8 mouse cellular contexts compared by ENCODE assay signal in the genomic region with DNA sequence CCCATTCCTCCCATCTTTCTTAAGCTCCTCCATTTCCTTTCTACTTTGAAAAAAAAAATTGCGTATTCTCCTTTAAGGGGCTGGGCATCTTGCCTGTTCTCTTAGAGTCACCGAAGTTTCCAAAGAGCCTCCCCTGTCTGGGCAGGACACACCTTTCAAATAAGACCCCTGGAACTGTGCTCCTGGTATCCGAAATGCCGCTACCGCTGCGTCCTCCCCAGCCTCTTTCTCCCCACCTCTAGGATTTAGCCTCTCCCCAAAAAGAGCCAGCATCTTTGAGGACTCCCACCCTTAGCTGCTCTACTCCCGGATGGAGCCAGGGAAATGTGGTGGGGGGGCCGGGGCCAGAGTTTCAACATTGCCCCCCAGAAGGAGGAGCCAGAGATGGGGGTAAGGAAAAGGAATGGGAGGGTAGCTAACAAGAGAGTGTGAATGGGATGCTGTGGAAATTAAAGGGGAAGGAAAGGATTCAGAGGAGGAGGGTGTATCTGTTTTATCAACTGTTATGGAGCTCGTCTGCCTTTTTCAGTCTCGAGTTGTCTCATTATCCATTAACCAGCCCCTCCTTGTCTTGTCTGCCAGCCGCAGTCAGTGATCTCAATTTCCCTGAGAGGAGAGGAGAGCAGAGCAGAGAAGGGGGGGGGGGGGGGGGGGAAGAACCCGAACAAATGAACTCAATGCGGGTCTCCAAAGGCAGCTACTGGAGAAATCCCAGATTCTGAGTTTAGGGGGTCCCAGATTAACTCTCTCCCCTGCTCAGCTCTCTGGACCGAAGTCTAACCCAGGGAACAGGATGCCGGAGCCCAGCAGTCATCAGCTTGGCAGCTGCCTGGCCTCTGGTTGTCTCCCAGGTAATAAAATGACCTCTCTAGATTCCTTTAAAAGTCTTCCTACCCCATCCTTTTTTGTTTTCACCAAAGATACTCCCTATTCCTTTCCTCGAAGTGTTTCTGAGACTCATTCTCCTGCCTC. TPM values are rescaled to one million over a fixed set of nuclear protein-coding genes. Genes with fewer than 3 reads are reported as not detected.
DNase-seq lines count a peak whose midpoint lies in the region; TF ChIP-seq lines count a peak whose summit lies in the region.

Gene Mtmr11 (plus strand): TSS at position 136 of the 972 bp plus-strand sequence.

- peak within 1 kb of the TSS; percentile 54 for H3K4me3 ChIP-seq in left cerebral cortex, adult 2 months
- H3K4me3 ChIP-seq in bone marrow macrophage, adult 2 months (ENCODE audit: insufficient read depth, low read length): peak within 1 kb of the TSS; percentile 39
- peak within 1 kb of the TSS; percentile 48 for H3K4me3 ChIP-seq in heart, adult 2 months
- H3K4me3 ChIP-seq in kidney, adult 2 months (ENCODE audit: insufficient read depth, low read depth, low read length): peak within 1 kb of the TSS; percentile 95

- intact Hi-C loops in left cerebral cortex, adult 2 months (cut with DNase I): no loop called here
- intact Hi-C loops in left cerebral cortex, postnatal 36 days (cut with DNase I): no loop called here
- intact Hi-C loops in heart, adult 2 months (cut with DNase I): no loop called here
- intact Hi-C loops in left cerebral cortex, postnatal 4 days (cut with DNase I): no loop called here

- TF ChIP-seq EP300 in heart, adult 2 months (IDR thresholded peaks at IDR 0.05; ENCODE audit: insufficient read depth, low read depth, low read length): no peak

- no peaks in the 10 kb centered on the region for H3K27me3 ChIP-seq in heart, adult 2 months (ENCODE audit: control insufficient read depth, insufficient read depth, low read length)
- no peaks in the 10 kb centered on the region for H3K27me3 ChIP-seq in kidney, adult 2 months (replicated peaks; ENCODE audit: control insufficient read depth, insufficient read depth, low read length)

- H3K36me3 ChIP-seq in heart, adult 2 months (ENCODE audit: control insufficient read depth, insufficient read depth, low read length): peaks cover 5% of the 10 kb centered on the region
- H3K36me3 ChIP-seq in kidney, adult 2 months (ENCODE audit: control insufficient read depth, insufficient read depth, low read length): no peaks in the 10 kb centered on the region; the same call in 1 of the 2 replicates

- H3K4me1 ChIP-seq in bone marrow macrophage, adult 2 months (ENCODE audit: control insufficient read depth, insufficient read depth, low read length): peaks cover 31% of the 10 kb centered on the region
- H3K4me1 ChIP-seq in heart, adult 2 months (ENCODE audit: control insufficient read depth, insufficient read depth, low read length): peaks cover 14% of the 10 kb centered on the region
- H3K4me1 ChIP-seq in kidney, adult 2 months (ENCODE audit: control insufficient read depth, insufficient read depth, low read length): peaks cover 21% of the 10 kb centered on the region

- TF ChIP-seq CTCF in left cerebral cortex, adult 2 months (IDR thresholded peaks at IDR 0.05): no peak
- no peak for TF ChIP-seq CTCF in bone marrow macrophage, adult 2 months (IDR thresholded peaks at IDR 0.05; ENCODE audit: low read depth, low read length)
- TF ChIP-seq CTCF in heart, adult 2 months (IDR thresholded peaks at IDR 0.05): no peak
- TF ChIP-seq CTCF in kidney, adult 2 months (conservative IDR thresholded peaks at IDR 0.05; ENCODE audit: insufficient read depth, insufficient read length, low read depth, low read length): no peak

- H3K79me2 ChIP-seq in heart, adult 2 months (replicated peaks; ENCODE audit: control insufficient read depth, insufficient read depth, low read length): no peaks in the 10 kb centered on the region

- 9% methylated on average over 16 of the region's 16 CpGs for WGBS in heart, adult 2 months
- WGBS in kidney, adult 2 months: 4% methylated on average over 16 of the region's 16 CpGs

- TF ChIP-seq POLR2A in bone marrow macrophage, adult 2 months (IDR thresholded peaks at IDR 0.05; ENCODE audit: borderline replicate concordance, low read depth, low read length): no peak
- TF ChIP-seq POLR2A in heart, adult 2 months (IDR thresholded peaks at IDR 0.05; ENCODE audit: insufficient read depth, low read depth, low read length): 0 out of 2 replicates have a peak, but pooled peaks have one; percentile 24
- no peak for TF ChIP-seq POLR2A in kidney, adult 2 months (IDR thresholded peaks at IDR 0.05; ENCODE audit: low read depth, low read length)

- H3K9ac ChIP-seq in heart, adult 2 months (ENCODE audit: low read depth, low read length): peak within 1 kb of the TSS; percentile 76

- DNase-seq in left cerebral cortex, adult 2 months (ENCODE audit: extremely low spot score in 1 of 2, low spot score in 2 of 2): no peak
- DNase-seq in left cerebral cortex, postnatal 36 days (ENCODE audit: low spot score in 2 of 2): no peak
- peak; percentile 41 to 57 for DNase-seq in heart, adult 2 months
- peak; percentile 83 for DNase-seq in kidney, adult 2 months
- peak; percentile 29 for DNase-seq in lung, postnatal 14 days
- DNase-seq in left cerebral cortex, adult 11 months (ENCODE audit: low spot score): no peak
- no peak for DNase-seq in left cerebral cortex, postnatal 4 days

- peak within 1 kb of the TSS; percentile 92 for H3K27ac ChIP-seq in left cerebral cortex, adult 2 months
- H3K27ac ChIP-seq in bone marrow macrophage, adult 2 months (ENCODE audit: insufficient read depth, low read depth, low read length): peak within 1 kb of the TSS; percentile 68
- H3K27ac ChIP-seq in heart, adult 2 months: peak within 1 kb of the TSS; percentile 76
- peak within 1 kb of the TSS; percentile 99 for H3K27ac ChIP-seq in kidney, adult 2 months (ENCODE audit: insufficient read depth, low read depth, low read length)

RNA-seq across cellular contexts. Expression of gene Mtmr11, which starts in this region (rescaled TPM):
- total RNA-seq in left cerebral cortex, adult 2 months (2021): 1 to 10 TPM; 7.3 to 8.1 TPM
- total RNA-seq in left cerebral cortex, postnatal 36 days (2021): 1 to 10 TPM; 5.7 to 6.7 TPM
- polyA plus RNA-seq in bone marrow macrophage, adult 2 months (2012; ENCODE audit: insufficient read depth, insufficient read length, missing spikeins): 12.6 and 14.4 TPM in 2 replicates
- 1 to 10 TPM; 2.1 to 3.5 TPM for total RNA-seq in heart, adult 2 months (2021)
- polyA plus RNA-seq in heart, adult 2 months (2012; rRNA removed): 5.5 and 11.7 TPM in 2 replicates
- 56.8 and 65.7 TPM in 2 replicates for polyA plus RNA-seq in kidney, adult 2 months (2012; rRNA removed)
- total RNA-seq in left cerebral cortex, postnatal 4 days (2021): 1 to 10 TPM; 6.4 to 7.0 TPM

Comparison
In these comparisons a context has a peak if more than half of its experiments do, and no peak if none do; other contexts are left out.
1. DNase-seq: peak in heart, adult 2 months (2 of 2), kidney, adult 2 months (single experiment) and lung, postnatal 14 days (single experiment); none in left cerebral cortex, adult 2 months (0 of 2), left cerebral cortex, postnatal 36 days (0 of 2), left cerebral cortex, adult 11 months (single experiment) and left cerebral cortex, postnatal 4 days (single experiment).
2. H3K4me3 ChIP-seq: peak in every context shown above with its lines; median percentile 95 in kidney, adult 2 months; 54 in left cerebral cortex, adult 2 months; 48 in heart, adult 2 months; 39 in bone marrow macrophage, adult 2 months.
3. Peak in every context shown above with its lines, with median percentiles within 50 percentile points of each other: H3K27ac ChIP-seq.